8 mouse cellular contexts compared by ENCODE assay signal in the genomic region with DNA sequence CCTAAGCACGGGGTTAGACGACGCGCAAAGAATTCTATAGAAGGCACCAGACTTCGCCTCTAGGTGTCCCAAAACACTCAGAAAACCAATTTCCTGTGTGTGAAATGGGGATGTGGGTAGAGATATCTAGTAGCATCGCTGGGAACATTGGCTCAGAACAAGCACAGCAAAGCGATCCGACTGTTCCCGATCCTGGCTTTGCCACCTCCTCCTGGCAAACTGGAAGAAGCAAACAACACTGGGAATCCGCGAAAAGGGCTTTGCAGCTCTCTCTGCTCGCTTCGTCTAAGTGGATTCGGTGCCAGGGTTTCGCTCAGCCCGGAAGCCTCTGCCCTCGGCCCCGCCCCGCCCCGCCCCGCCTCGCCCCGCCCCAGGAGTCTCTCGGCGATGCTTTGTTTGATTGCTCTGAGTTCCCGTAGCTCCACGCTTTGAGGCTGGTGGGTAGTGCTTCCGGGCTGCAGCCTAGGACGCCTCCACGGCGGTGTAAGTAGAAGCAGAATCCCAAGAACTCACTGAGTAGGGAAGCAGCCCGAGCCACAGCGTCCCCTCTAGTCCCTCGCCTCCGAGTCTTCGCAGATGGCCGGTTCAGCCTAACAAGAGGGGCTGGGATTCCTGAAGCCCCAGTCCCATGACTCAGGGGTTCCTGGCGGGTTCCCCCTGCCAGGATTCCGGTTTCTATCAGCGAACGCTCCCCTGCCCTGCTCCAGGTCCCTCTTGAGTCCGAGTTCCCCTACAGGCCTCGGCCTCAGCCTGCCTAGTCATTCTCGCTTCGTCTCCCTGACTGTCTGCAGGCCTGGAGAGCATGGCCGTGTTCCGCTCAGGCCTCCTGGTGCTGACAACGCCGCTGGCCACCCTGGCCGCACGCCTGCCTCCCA. TPM values are rescaled to one million over a fixed set of nuclear protein-coding genes. Genes with fewer than 3 reads are reported as not detected.
DNase-seq lines count a peak whose midpoint lies in the region; ATAC-seq lines count a peak whose summit lies in the region.

TSS of gene Coasy (plus strand) at position 358 of the 875 bp plus-strand sequence.

- H3K27me3 ChIP-seq in hindbrain, embryonic 16.5 days (replicated peaks; ENCODE audit: control insufficient read depth, insufficient read depth, low read length) = peaks cover 34% of the 10 kb centered on the region

- WGBS in hindbrain, embryonic 16.5 days = under 1% methylated on average over 51 of the region's 51 CpGs
- WGBS in macrophage (ENCODE audit: missing documents) = under 1% methylated on average over 50 of the region's 51 CpGs

- peak within 1 kb of the TSS; percentile 92 for H3K27ac ChIP-seq in hindbrain, embryonic 16.5 days (ENCODE audit: low read depth, low read length)
- peak within 1 kb of the TSS; percentile 90 for H3K27ac ChIP-seq in macrophage

- peak within 1 kb of the TSS; percentile 100 for H3K4me2 ChIP-seq in hindbrain, embryonic 16.5 days (ENCODE audit: low read length)

- H3K9ac ChIP-seq in hindbrain, embryonic 16.5 days (ENCODE audit: low read depth, low read length) = peak within 1 kb of the TSS; percentile 89

- peaks cover 3% of the 10 kb centered on the region for H3K79me2 ChIP-seq in macrophage (ENCODE audit: inconsistent target)

- H3K9me3 ChIP-seq in hindbrain, embryonic 16.5 days (ENCODE audit: control insufficient read depth, low read length) = no peaks in the 10 kb centered on the region

- peaks cover 26% of the 10 kb centered on the region for H3K4me1 ChIP-seq in hindbrain, embryonic 16.5 days (ENCODE audit: control insufficient read depth, insufficient read depth, low read depth, low read length)

- peak; percentile 80 for DNase-seq in WW6 (ENCODE audit: low read depth, low spot score)
- DNase-seq in cerebellum, postnatal 36 days = peak; percentile 87 to 88
- peak; percentile 81 for DNase-seq in gastrocnemius, adult 18-20 months (ENCODE audit: low spot score)
- peak; percentile 91 to 93 for DNase-seq in left cerebral cortex, adult 18-20 months (ENCODE audit: low spot score in 2 of 2)
- peak; percentile 96 for DNase-seq in right cerebral cortex, adult 18-20 months
- DNase-seq in urinary bladder, postnatal 25 days (ENCODE audit: low spot score) = peak; percentile 67

- peak within 1 kb of the TSS; percentile 80 for H3K4me3 ChIP-seq in hindbrain, embryonic 16.5 days (ENCODE audit: low read length)
- H3K4me3 ChIP-seq in macrophage (ENCODE audit: inconsistent target) = peak within 1 kb of the TSS; percentile 95

- ATAC-seq in hindbrain, embryonic 16.5 days = peak; percentile 91

- peaks cover 3% of the 10 kb centered on the region for H3K36me3 ChIP-seq in hindbrain, embryonic 16.5 days (ENCODE audit: control insufficient read depth, insufficient read depth, low read length)
- H3K36me3 ChIP-seq in macrophage (ENCODE audit: inconsistent target) = 0 out of 2 replicates have a peak, but pooled peaks cover under 1% of the 10 kb centered on the region

RNA-seq across cellular contexts. Expression of gene Coasy, which starts in this region (rescaled TPM):
- total RNA-seq in gastrocnemius, adult 18-20 months (2021) = 1 to 10 TPM; 7.3 to 7.7 TPM
- polyA plus RNA-seq in hindbrain, embryonic 16.5 days (2015; fragmentation: Nextera tagmentation; extraction: Ambion mirVana) = 42.5 and 45.9 TPM in 2 replicates
- total RNA-seq in left cerebral cortex, adult 18-20 months (2021) = 10 to 100 TPM; 22.5 to 24.6 TPM
- total RNA-seq in macrophage (2018; cell fraction: chromatin; rRNA removed) = 10 to 100 TPM in 17 of 26 experiments, 1 to 10 TPM in 9; 2.1 to 38.3 (median 14.5) TPM
- total RNA-seq in macrophage (2018; cell fraction: cytosol; rRNA removed) = 10 to 100 TPM; 10.3 to 24.7 (median 18.6) TPM
- 10 to 100 TPM in 18 of 26 experiments, 1 to 10 TPM in 8; 4.7 to 27.9 (median 13.6) TPM for total RNA-seq in macrophage (2018; cell fraction: nucleus; rRNA removed)
- polyA plus RNA-seq in macrophage (2018) = 18.6 to 23.1 TPM (median 19.3 TPM) in 3 replicates

Comparison
In these comparisons a context has a peak if more than half of its experiments do, and no peak if none do; other contexts are left out.
1. Peak in every context shown above with its lines: DNase-seq, ATAC-seq, H3K4me3 ChIP-seq and H3K27ac ChIP-seq.